Mouse (Mus musculus): ENCODE measurements around the gene Trp53tg5. TPM values are rescaled to one million over a fixed set of nuclear protein-coding genes. Genes with fewer than 3 reads are reported as not detected.

Gene Trp53tg5
- polyA plus RNA-seq, 1 experiment from 2014 or later: not detected

DNA sequence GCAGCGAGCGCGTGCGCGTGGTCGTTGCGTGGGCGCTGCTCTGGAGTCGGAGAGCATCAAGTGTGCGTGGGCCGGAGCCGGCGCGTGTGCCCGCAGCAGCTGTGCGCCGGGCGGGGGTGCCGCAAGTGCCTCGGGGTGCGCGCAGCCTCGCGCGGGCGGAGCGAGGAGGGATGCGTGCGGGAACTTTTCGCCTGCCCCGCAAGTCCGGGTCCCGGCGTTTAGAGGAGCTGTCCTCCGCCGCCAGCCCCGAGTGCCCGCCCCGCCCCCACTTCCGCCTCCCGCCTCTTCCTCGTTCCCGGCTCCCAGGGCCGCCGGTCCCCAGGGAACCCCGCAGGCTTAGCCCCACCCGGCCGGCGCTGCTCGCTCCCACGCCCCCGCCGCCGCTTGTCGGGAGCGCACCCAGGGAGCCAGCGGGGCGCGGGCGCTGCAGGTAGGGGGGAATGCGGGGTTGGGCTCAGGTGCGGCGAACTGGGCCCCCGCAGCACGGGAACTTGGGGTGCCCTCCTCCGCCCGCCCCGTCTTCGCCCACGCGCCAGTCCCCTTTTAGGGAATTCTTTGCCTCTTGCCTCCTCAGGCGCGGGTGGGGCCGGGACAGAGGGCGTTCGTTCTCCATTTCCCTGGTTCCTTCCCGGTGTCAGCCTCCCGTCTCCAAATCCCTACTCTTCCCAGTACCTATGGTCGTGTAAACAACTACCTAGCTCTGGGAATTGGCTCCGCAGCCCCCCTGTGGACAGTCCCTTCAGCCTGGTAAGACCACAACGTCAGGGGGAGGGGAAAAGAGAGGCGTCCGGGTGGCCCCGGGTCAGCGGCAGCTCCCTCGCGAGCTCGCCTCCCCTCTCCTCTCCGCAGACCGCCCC is 13.0 kb upstream of the Trp53tg5 start:
- H3K36me3 ChIP-seq (ENCODE audit: control insufficient read depth, insufficient read depth, low read length): no peaks in the 10 kb centered on the region; the same call in 1 of the 2 replicates
- peaks cover 10% of the 10 kb centered on the region; the same call in 1 of the 2 replicates for H3K27me3 ChIP-seq (ENCODE audit: control insufficient read depth, insufficient read depth, low read length)
- WGBS: under 1% methylated on average over 85 of the region's 90 CpGs
- ATAC-seq (ENCODE audit: low FRiP score, low TSS enrichment): peak; percentile 58; the same call in 1 of the 2 replicates
- no peak overlapping the region for H3K27ac ChIP-seq (ENCODE audit: low read depth, low read length)
- no peaks in the 10 kb centered on the region for H3K9me3 ChIP-seq (ENCODE audit: control insufficient read depth, low read length)
- peak overlapping the region; percentile 77 for H3K9ac ChIP-seq (ENCODE audit: low read depth, low read length)
- peak overlapping the region; percentile 100 for H3K4me2 ChIP-seq (replicated peaks; ENCODE audit: low read depth, low read length)
- H3K4me3 ChIP-seq (ENCODE audit: low read length): peak overlapping the region; percentile 79
- peaks cover 10% of the 10 kb centered on the region; the same call in 1 of the 2 replicates for H3K4me1 ChIP-seq (ENCODE audit: control insufficient read depth, insufficient read depth, low read length)

DNA sequence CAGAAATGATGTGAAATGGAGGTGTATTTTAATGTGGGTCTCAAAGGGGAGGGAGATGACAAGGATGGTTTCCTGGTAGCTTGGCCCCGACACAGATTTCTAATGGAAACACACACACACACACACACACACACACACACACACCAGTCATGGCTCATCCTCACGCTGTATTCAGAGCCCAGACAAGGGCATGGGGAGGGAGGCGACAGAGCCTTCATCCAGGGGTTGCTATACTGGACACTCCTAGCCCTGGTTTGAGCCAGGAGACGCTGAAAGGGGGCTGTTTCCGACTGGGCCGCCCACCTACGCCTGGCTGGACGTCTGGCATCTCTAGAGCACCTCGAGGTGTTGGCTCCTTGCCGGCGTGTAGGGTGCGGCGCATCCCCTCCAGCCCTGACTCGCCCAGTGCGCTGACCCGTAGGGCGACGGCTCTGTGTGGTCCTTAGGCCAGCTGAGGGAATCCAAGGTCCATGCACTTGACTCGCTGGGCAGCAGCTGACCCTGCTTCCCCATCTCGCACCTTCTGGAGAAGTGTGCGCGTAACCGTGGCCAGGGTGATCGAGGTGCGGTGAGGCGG is 12.2 kb upstream of the Trp53tg5 start, which contains the start of gene Dbndd2:
TSS of gene Dbndd2 (plus strand) at position 426 of the 577 bp plus-strand sequence.
- ATAC-seq (ENCODE audit: low FRiP score, low TSS enrichment): peak; percentile 65
- no peak within 1 kb of the TSS for H3K27ac ChIP-seq (ENCODE audit: low read depth, low read length)
- H3K4me3 ChIP-seq (ENCODE audit: low read length): peak within 1 kb of the TSS; percentile 79
- 1% methylated on average over 26 of the region's 26 CpGs for WGBS
- peaks cover 10% of the 10 kb centered on the region; the same call in 1 of the 2 replicates for H3K27me3 ChIP-seq (ENCODE audit: control insufficient read depth, insufficient read depth, low read length)
- H3K4me1 ChIP-seq (ENCODE audit: control insufficient read depth, insufficient read depth, low read length): peaks cover 10% of the 10 kb centered on the region; the same call in 1 of the 2 replicates
- peak within 1 kb of the TSS; percentile 77 for H3K9ac ChIP-seq (ENCODE audit: low read depth, low read length)
- no peaks in the 10 kb centered on the region; the same call in 1 of the 2 replicates for H3K36me3 ChIP-seq (ENCODE audit: control insufficient read depth, insufficient read depth, low read length)
- no peaks in the 10 kb centered on the region for H3K9me3 ChIP-seq (ENCODE audit: control insufficient read depth, low read length)
- peak within 1 kb of the TSS; percentile 100 for H3K4me2 ChIP-seq (replicated peaks; ENCODE audit: low read depth, low read length)

DNA sequence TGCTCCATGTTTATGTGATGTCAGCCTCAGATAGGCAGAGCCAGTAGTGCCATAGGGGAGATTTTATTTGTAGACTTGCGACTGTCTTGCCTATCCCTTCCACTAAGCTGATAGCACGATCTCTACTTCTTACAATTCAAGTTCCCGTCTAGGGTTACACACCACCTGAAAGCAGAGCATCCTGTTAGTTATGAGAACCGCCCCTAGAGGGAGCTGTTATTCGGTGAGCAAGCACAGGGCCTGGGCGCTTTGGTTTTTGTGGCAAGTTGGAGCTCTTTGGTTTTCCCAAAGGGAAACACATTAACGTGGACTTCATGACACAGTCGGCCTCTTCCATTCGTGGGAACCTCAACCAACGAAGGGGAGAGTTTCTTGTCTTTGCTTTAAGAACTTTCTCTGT is 3.3 kb downstream of the Trp53tg5 start:
- H3K27me3 ChIP-seq (ENCODE audit: control insufficient read depth, insufficient read depth, low read length): no peaks in the 10 kb centered on the region
- H3K9me3 ChIP-seq (ENCODE audit: control insufficient read depth, low read length): no peaks in the 10 kb centered on the region
- H3K4me1 ChIP-seq (ENCODE audit: control insufficient read depth, insufficient read depth, low read length): no peaks in the 10 kb centered on the region
- H3K9ac ChIP-seq (ENCODE audit: low read depth, low read length): no peak overlapping the region
- ATAC-seq (ENCODE audit: low FRiP score, low TSS enrichment): no peak
- H3K4me3 ChIP-seq (ENCODE audit: low read length): no peak overlapping the region
- H3K4me2 ChIP-seq (replicated peaks; ENCODE audit: low read depth, low read length): no peak overlapping the region
- H3K27ac ChIP-seq (ENCODE audit: low read depth, low read length): no peak overlapping the region
- WGBS: 26% methylated on average over 10 of the region's 10 CpGs
- peaks cover 8% of the 10 kb centered on the region; the same call in 1 of the 2 replicates for H3K36me3 ChIP-seq (ENCODE audit: control insufficient read depth, insufficient read depth, low read length)

DNA sequence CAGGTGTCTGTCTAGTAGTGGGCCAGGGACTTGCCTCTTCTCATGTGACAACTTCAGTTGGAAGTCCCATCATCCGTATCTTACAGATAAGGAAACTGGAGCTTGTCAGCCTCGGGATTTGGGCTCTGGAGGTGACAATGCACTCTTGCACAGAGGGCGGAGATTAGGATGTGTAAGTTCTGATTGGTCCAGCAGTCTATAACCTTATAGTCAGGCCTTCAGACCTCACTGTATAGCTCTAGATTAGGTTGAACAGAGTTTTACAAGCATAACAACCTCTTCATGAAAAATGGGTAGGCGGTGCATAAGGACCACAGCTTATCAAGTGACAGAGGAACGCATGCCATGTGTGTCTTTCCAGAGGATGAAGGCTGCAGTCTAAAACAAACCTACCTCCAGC is 6.7 kb downstream of the Trp53tg5 start:
- ATAC-seq (ENCODE audit: low FRiP score, low TSS enrichment): no peak
- H3K4me2 ChIP-seq (replicated peaks; ENCODE audit: low read depth, low read length): no peak overlapping the region
- H3K27me3 ChIP-seq (ENCODE audit: control insufficient read depth, insufficient read depth, low read length): no peaks in the 10 kb centered on the region
- H3K9ac ChIP-seq (ENCODE audit: low read depth, low read length): no peak overlapping the region
- H3K36me3 ChIP-seq (ENCODE audit: control insufficient read depth, insufficient read depth, low read length): peaks cover 21% of the 10 kb centered on the region
- WGBS: 83% methylated on average over 5 of the region's 5 CpGs
- H3K4me1 ChIP-seq (ENCODE audit: control insufficient read depth, insufficient read depth, low read length): peaks cover 3% of the 10 kb centered on the region; the same call in 1 of the 2 replicates
- no peak overlapping the region for H3K27ac ChIP-seq (ENCODE audit: low read depth, low read length)
- H3K4me3 ChIP-seq (ENCODE audit: low read length): no peak overlapping the region
- H3K9me3 ChIP-seq (ENCODE audit: control insufficient read depth, low read length): no peaks in the 10 kb centered on the region

DNA sequence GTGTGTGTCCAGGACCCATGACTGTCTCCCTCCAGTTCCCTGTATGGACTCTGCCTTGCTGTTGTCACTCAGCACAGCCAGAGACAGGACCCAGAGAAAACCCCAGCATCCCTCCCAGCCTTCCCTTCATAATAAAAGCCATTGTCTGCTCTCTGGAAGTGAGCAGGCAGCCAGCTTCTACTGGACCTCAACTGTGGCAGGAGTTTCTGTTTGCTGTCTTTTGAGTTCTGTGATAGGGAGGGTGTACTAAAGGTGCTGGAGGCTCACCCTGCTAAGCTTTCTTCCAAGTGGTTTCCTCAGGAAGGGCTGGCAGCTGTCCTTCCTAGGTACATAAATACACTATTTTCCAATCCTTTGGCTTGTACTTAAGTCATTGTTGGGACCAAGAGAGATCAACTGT is 8.4 kb downstream of the Trp53tg5 start:
- Histone ChIP-seq H3K9ac (ENCODE audit: low read depth, low read length) (no peak overlapping the region), H3K27me3 (ENCODE audit: control insufficient read depth, insufficient read depth, low read length) (no peaks in the 10 kb centered on the region), H3K4me1 (ENCODE audit: control insufficient read depth, insufficient read depth, low read length) (peaks cover 6% of the 10 kb centered on the region; the same call in 1 of the 2 replicates), H3K27ac (ENCODE audit: low read depth, low read length) (no peak overlapping the region), H3K4me2 (replicated peaks; ENCODE audit: low read depth, low read length) (no peak overlapping the region), H3K36me3 (ENCODE audit: control insufficient read depth, insufficient read depth, low read length) (peaks cover 21% of the 10 kb centered on the region), H3K9me3 (ENCODE audit: control insufficient read depth, low read length) (no peaks in the 10 kb centered on the region), H3K4me3 (ENCODE audit: low read length) (no peak overlapping the region)
- ATAC-seq (ENCODE audit: low FRiP score, low TSS enrichment): no peak

DNA sequence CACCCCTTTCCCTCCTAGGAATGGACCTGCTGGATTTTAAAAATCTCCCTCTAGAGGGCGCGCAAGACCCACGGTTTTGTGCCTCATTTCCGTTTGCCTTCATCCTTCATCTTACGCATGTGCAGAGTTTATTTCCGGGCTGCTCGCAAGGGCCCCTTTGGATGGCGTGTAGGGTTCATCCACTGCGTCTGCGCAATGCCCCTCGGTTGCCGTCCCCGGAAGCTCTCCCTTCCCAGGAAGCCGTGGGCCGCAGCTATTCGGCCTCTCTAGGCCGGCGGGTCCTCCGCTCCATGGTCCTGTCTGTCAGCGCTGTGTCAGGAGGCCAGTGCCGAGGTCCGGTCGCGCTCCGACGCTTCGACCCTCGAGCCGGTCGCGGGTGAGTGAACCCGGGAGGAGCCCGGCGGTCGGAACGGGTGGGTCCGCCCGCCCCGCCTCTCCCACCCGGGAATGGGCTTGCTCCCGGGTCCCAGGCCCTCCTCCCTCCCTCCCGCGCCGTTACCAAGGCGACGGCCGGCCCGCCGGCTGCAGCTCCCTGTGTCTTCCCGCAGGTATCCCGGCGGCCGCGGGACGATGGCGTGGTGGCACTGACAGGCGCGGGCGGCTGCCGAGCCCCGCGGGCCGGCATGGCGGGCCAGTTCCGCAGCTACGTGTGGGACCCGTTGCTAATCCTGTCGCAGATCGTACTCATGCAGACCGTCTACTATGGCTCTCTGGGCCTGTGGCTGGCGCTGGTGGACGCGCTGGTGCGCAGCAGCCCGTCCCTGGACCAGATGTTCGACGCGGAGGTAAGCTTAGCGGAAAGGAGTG is 12.6 kb downstream of the Trp53tg5 start, which contains the start of gene Gm20458:
TSS of gene Gm20458 (plus strand) at position 223 of the 807 bp plus-strand sequence.
- H3K4me2 ChIP-seq (replicated peaks; ENCODE audit: low read depth, low read length): peak within 1 kb of the TSS; percentile 73
- H3K36me3 ChIP-seq (ENCODE audit: control insufficient read depth, insufficient read depth, low read length): peaks cover 21% of the 10 kb centered on the region
- H3K27ac ChIP-seq (ENCODE audit: low read depth, low read length): peak within 1 kb of the TSS; percentile 76
- under 1% methylated on average over 72 of the region's 79 CpGs for WGBS
- peak within 1 kb of the TSS; percentile 90 for H3K4me3 ChIP-seq (ENCODE audit: low read length)
- peak within 1 kb of the TSS; percentile 79 for H3K9ac ChIP-seq (ENCODE audit: low read depth, low read length)
- H3K4me1 ChIP-seq (ENCODE audit: control insufficient read depth, insufficient read depth, low read length): peaks cover 15% of the 10 kb centered on the region
- no peaks in the 10 kb centered on the region for H3K27me3 ChIP-seq (ENCODE audit: control insufficient read depth, insufficient read depth, low read length)
- ATAC-seq (ENCODE audit: low FRiP score, low TSS enrichment): peak; percentile 97
- H3K9me3 ChIP-seq (ENCODE audit: control insufficient read depth, low read length): no peaks in the 10 kb centered on the region

DNA sequence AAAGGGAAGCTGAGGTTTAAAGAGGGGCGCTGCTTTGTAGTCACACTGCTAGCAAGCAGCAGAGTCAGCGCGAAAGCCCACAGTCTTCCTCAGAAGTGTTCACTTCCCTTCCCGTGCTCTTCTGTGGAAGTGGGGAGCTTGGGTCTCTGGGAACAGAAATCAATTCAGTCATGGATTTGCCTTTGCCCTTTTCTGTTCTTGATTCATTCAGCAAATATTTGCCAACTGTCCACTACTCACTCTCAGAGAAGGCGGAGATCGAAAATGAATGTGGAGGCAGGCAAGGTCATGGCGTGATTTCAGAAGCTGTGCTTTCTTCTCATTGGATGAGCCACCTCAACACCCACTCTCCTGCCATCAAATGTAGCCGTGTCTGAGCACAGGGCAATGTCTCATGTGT is 15.0 kb downstream of the Trp53tg5 start:
- Histone ChIP-seq H3K9me3 (ENCODE audit: control insufficient read depth, low read length) (no peaks in the 10 kb centered on the region), H3K4me2 (replicated peaks; ENCODE audit: low read depth, low read length) (no peak overlapping the region)

DNA sequence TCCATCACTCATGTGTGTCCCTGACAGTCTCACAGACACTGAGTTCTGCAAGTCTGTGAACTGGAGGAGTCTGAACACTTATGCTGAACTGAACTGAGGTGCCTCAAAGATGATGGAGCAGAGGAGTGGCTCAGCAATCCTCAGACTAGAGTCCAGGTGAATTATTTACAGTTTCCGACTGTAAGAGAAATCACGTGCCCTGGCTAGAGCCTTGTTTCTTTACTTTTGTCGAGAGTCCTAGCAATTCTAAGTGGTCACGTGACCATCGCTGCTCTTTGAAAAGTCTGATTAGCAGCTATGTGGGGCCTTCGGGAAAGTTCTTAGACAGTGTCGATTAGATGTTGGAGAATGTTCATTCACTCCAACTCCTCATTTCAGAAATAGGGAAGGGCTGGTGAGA is 15.6 kb downstream of the Trp53tg5 start:
- H3K36me3 ChIP-seq (ENCODE audit: control insufficient read depth, insufficient read depth, low read length): no peaks in the 10 kb centered on the region
- H3K4me3 ChIP-seq (ENCODE audit: low read length): no peak overlapping the region
- H3K27ac ChIP-seq (ENCODE audit: low read depth, low read length): peak overlapping the region; percentile 73; the same call in 1 of the 2 replicates
- WGBS: 54% methylated on average over 7 of the region's 7 CpGs
- no peaks in the 10 kb centered on the region for H3K27me3 ChIP-seq (ENCODE audit: control insufficient read depth, insufficient read depth, low read length)
- H3K9ac ChIP-seq (ENCODE audit: low read depth, low read length): no peak overlapping the region
- H3K4me1 ChIP-seq (ENCODE audit: control insufficient read depth, insufficient read depth, low read length): peaks cover 33% of the 10 kb centered on the region
- H3K9me3 ChIP-seq (ENCODE audit: control insufficient read depth, low read length): no peaks in the 10 kb centered on the region
- no peak for ATAC-seq (ENCODE audit: low FRiP score, low TSS enrichment)
- no peak overlapping the region for H3K4me2 ChIP-seq (replicated peaks; ENCODE audit: low read depth, low read length)

More for the DNA sequence above, 15.0 kb downstream of the Trp53tg5 start:
- Histone ChIP-seq H3K4me3 (ENCODE audit: low read length) (no peak overlapping the region), H3K4me1 (ENCODE audit: control insufficient read depth, insufficient read depth, low read length) (peaks cover 33% of the 10 kb centered on the region), H3K27ac (ENCODE audit: low read depth, low read length) (0 out of 2 replicates have a peak overlapping the region, but pooled peaks have one; percentile 47), H3K9ac (ENCODE audit: low read depth, low read length) (no peak overlapping the region), H3K27me3 (ENCODE audit: control insufficient read depth, insufficient read depth, low read length) (no peaks in the 10 kb centered on the region), H3K36me3 (ENCODE audit: control insufficient read depth, insufficient read depth, low read length) (peaks cover 3% of the 10 kb centered on the region; the same call in 1 of the 2 replicates)
- 87% methylated on average over 8 of the region's 8 CpGs for WGBS
- ATAC-seq (ENCODE audit: low FRiP score, low TSS enrichment): no peak
